10 mouse cellular contexts compared by ENCODE assay signal in the genomic region with DNA sequence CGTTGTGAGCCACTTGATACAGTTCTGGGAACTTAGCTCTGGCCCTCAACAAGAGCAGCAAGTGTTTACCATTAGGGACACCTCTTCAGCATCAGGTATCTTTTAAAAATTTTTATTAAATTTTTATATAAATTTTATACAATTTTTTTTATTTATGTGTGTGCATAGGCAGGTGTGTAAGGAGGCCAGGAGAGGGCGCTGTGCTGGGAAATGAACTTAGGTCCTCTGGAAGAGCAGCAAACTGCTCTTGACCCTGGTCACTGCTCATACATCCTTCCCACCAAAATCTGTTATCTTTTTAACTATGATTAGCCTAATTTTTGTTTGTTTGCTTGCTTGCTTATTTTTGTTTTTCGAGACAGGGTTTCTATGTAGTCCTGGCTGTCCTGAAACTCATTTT. TPM values are rescaled to one million over a fixed set of nuclear protein-coding genes. Genes with fewer than 3 reads are reported as not detected.
A peak's percentile ranks its signal among the peaks of the same experiment; 100 is the strongest.
DNase-seq lines count a peak whose midpoint lies in the region; ATAC-seq and TF ChIP-seq lines count a peak whose summit lies in the region.
"Had no signal": no experiment of that assay in that cellular context is flagged by ENCODE, and none has a peak within 500 bp of the region (broad histone marks: within the 10 kb centered on the region; RNA-seq: fewer than 3 reads in every experiment).

No protein-coding gene starts in this region.

- TF ChIP-seq EP300 in CH12.LX (IDR thresholded peaks at IDR 0.05; ENCODE audit: low read length): no peak

- peak; percentile 37; the same call in 1 of the 2 replicates for TF ChIP-seq CTCF in kidney, postnatal 0 days (IDR thresholded peaks at IDR 0.05; ENCODE audit: low read depth)
- TF ChIP-seq CTCF in CH12.LX (conservative IDR thresholded peaks at IDR 0.05 in 1 of 2, IDR thresholded peaks at IDR 0.05 in 1 of 2; ENCODE audit: low read depth in 2 of 2, low read length in 2 of 2): peak; percentile 11 to 29; a peak in 1 of 4 replicates

- no peak overlapping the region for H3K4me2 ChIP-seq in kidney, postnatal 0 days (ENCODE audit: low read length)
- H3K4me2 ChIP-seq in CH12.LX (ENCODE audit: insufficient read depth, low read depth, poor library complexity, severe bottlenecking): no peak overlapping the region
- H3K4me2 ChIP-seq in neural tube, embryonic 15.5 days: no peak overlapping the region
- H3K4me2 ChIP-seq: embryonic facial prominence, embryonic 15.5 days had no signal

- H3K27me3 ChIP-seq in kidney, postnatal 0 days (ENCODE audit: insufficient read depth, low read length): no peaks in the 10 kb centered on the region
- H3K27me3 ChIP-seq in CH12.LX (replicated peaks): no peaks in the 10 kb centered on the region
- no peaks in the 10 kb centered on the region for H3K27me3 ChIP-seq in neural tube, embryonic 15.5 days (replicated peaks)
- H3K27me3 ChIP-seq: embryonic facial prominence, embryonic 15.5 days had no signal

- no peak for ATAC-seq in kidney, postnatal 0 days (replicated peaks; ENCODE audit: low FRiP score, low read depth)
- ATAC-seq in neural tube, embryonic 15.5 days (ENCODE audit: low FRiP score): no peak

- dilution Hi-C loops in CH12.LX (cut with MboI; ENCODE audit: extremely low pct_ligation_motif_present, extremely low pct_unique_long_range_greater_than_20kb, low sequenced_read_pairs): no loop called here

- no peaks in the 10 kb centered on the region for H3K9me3 ChIP-seq in kidney, postnatal 0 days (replicated peaks; ENCODE audit: low read length)
- H3K9me3 ChIP-seq in CH12.LX (replicated peaks; ENCODE audit: low read length): no peaks in the 10 kb centered on the region
- no peaks in the 10 kb centered on the region for H3K9me3 ChIP-seq in neural tube, embryonic 15.5 days (replicated peaks)
- H3K9me3 ChIP-seq: embryonic facial prominence, embryonic 15.5 days; midbrain, embryonic 10.5 days had no signal

- no peak for DNase-seq in kidney, postnatal 0 days (ENCODE audit: low spot score)
- no peak for DNase-seq in kidney, postnatal 14 days
- DNase-seq in 416B (ENCODE audit: low read depth) (peak; percentile 60), CH12.LX (ENCODE audit: extremely low read depth) (peak; percentile 23)
- DNase-seq in induced T-regulatory cell, adult 2 months (ENCODE audit: low read depth): peak; percentile 59
- no peak for DNase-seq in heart, adult 9 months (ENCODE audit: low spot score in 2 of 2)
- DNase-seq in T-cell, adult 2 months (ENCODE audit: low spot score): no peak

- H3K27ac ChIP-seq in kidney, postnatal 0 days: no peak overlapping the region
- no peak overlapping the region for H3K27ac ChIP-seq in CH12.LX (ENCODE audit: insufficient read depth, low read depth)
- H3K27ac ChIP-seq in neural tube, embryonic 15.5 days (replicated peaks): no peak overlapping the region
- H3K27ac ChIP-seq: embryonic facial prominence, embryonic 15.5 days; midbrain, embryonic 10.5 days had no signal

- no peak overlapping the region for H3K4me3 ChIP-seq in kidney, postnatal 0 days (replicated peaks; ENCODE audit: low read depth, low read length)
- no peak overlapping the region for H3K4me3 ChIP-seq in CH12.LX (replicated peaks in 1 of 3; ENCODE audit: low read depth in 2 of 3, low read length in 2 of 3, poor library complexity in 1 of 3)
- H3K4me3 ChIP-seq in neural tube, embryonic 15.5 days (replicated peaks): no peak overlapping the region
- H3K4me3 ChIP-seq: embryonic facial prominence, embryonic 15.5 days; midbrain, embryonic 10.5 days had no signal

- WGBS in kidney, postnatal 0 days: 90% methylated on average over 3 of the region's 3 CpGs
- 82% methylated on average over 3 of the region's 3 CpGs for WGBS in neural tube, embryonic 15.5 days

- H3K36me3 ChIP-seq in kidney, postnatal 0 days (ENCODE audit: insufficient read depth, low read length): no peaks in the 10 kb centered on the region
- no peaks in the 10 kb centered on the region for H3K36me3 ChIP-seq in CH12.LX (replicated peaks in 1 of 2; ENCODE audit: control insufficient read depth in 1 of 2, insufficient read depth in 1 of 2, low read length in 1 of 2)
- no peaks in the 10 kb centered on the region for H3K36me3 ChIP-seq in neural tube, embryonic 15.5 days
- H3K36me3 ChIP-seq: embryonic facial prominence, embryonic 15.5 days; midbrain, embryonic 10.5 days had no signal

- TF ChIP-seq POLR2A in CH12.LX (IDR thresholded peaks at IDR 0.05; ENCODE audit: low read depth, low read length): no peak

- no peak overlapping the region for H3K9ac ChIP-seq in kidney, postnatal 0 days (ENCODE audit: low read depth, low read length)
- no peak overlapping the region for H3K9ac ChIP-seq in CH12.LX (ENCODE audit: insufficient read depth, low read depth)
- H3K9ac ChIP-seq in neural tube, embryonic 15.5 days (replicated peaks): no peak overlapping the region
- H3K9ac ChIP-seq: embryonic facial prominence, embryonic 15.5 days had no signal

- TF ChIP-seq RAD21 in CH12.LX (IDR thresholded peaks at IDR 0.05; ENCODE audit: low read depth, low read length): no peak

- in situ Hi-C loops in CH12.LX (cut with MboI; ENCODE audit: low pct_ligation_motif_present, low pct_unique_long_range_greater_than_20kb, low sequenced_read_pairs): no loop called here

- no peaks in the 10 kb centered on the region for H3K79me2 ChIP-seq in CH12.LX (replicated peaks; ENCODE audit: control insufficient read depth, extremely low read depth, insufficient read depth, poor library complexity, severe bottlenecking)

- H3K4me1 ChIP-seq in kidney, postnatal 0 days (replicated peaks; ENCODE audit: insufficient read depth, low read length): no peaks in the 10 kb centered on the region
- H3K4me1 ChIP-seq in CH12.LX (ENCODE audit: control insufficient read depth in 1 of 2, insufficient read depth in 2 of 2): peaks cover 0 to 9% of the 10 kb centered on the region in 2 experiments; a peak in 2 of 4 replicates
- no peaks in the 10 kb centered on the region for H3K4me1 ChIP-seq in neural tube, embryonic 15.5 days
- H3K4me1 ChIP-seq: embryonic facial prominence, embryonic 15.5 days had no signal

TF ChIP-seq in CH12.LX, 34 proteins besides CTCF, POLR2A, EP300 and RAD21:
- TF ChIP-seq JUND (conservative IDR thresholded peaks at IDR 0.05; ENCODE audit: low read depth, low read length) (no peak), HCFC1 (IDR thresholded peaks at IDR 0.05; ENCODE audit: low read depth, low read length) (no peak), ELF1 (IDR thresholded peaks at IDR 0.05; ENCODE audit: low read depth, low read length) (no peak), ZMIZ1 (IDR thresholded peaks at IDR 0.05; ENCODE audit: low read depth, low read length) (no peak)

RNA-seq across cellular contexts. Expression of a gene that starts 58.8 kb away (rescaled TPM):
- 0.41 and 0.50 TPM in 2 replicates for polyA plus RNA-seq in kidney, postnatal 0 days (2015; fragmentation: Nextera tagmentation; extraction: Ambion mirVana)
- total RNA-seq in CH12.LX (2012; rRNA removed) (0.04 TPM in 1 of 2 replicates, not detected in the other), CH12.LX (2014; rRNA removed) (not detected in 2 replicates)
- polyA plus RNA-seq in CH12.LX (2012; ENCODE audit: insufficient read length, low read depth): not detected in 2 replicates
- polyA plus RNA-seq in neural tube, embryonic 15.5 days (2015; fragmentation: Nextera tagmentation; extraction: Ambion mirVana): 24.3 and 26.1 TPM in 2 replicates

Comparison
In these comparisons a context has a peak if more than half of its experiments do, and no peak if none do; other contexts are left out.
1. DNase-seq: peak in 416B (single experiment), CH12.LX (single experiment) and induced T-regulatory cell, adult 2 months (single experiment); none in kidney, postnatal 0 days (single experiment), kidney, postnatal 14 days (single experiment), heart, adult 9 months (0 of 2) and T-cell, adult 2 months (single experiment).
2. RNA of a gene that starts 58.8 kb away (polyA plus RNA-seq): 24.3 to 26.1 TPM in neural tube, embryonic 15.5 days; 0.41 to 0.50 TPM in kidney, postnatal 0 days and not detected in CH12.LX; every median in the first group is over 10 times any median in the second.